Mouse (Mus musculus) CH12.LX (cell line): ENCODE data around the gene Serf2. TPM values are rescaled to one million over a fixed set of nuclear protein-coding genes. Genes with fewer than 3 reads are reported as not detected.

ENCODE experiments used
- DNase-seq: peaks from one replicate; pipeline ENCODE4 v3.0.0-alpha.2; 2013; ENCODE audit errors: extremely low read depth
- H3K27ac ChIP-seq: 2 replicates; pipeline ENCODE4 v1.5.1; 2012; ENCODE audit warnings: low read depth, mild to moderate bottlenecking, control low read depth, moderate library complexity; ENCODE audit not compliant: insufficient read depth
- H3K27me3 ChIP-seq: replicated peaks from 2 replicates; pipeline ENCODE3; 2012; ENCODE audit warnings: inconsistent platforms
- H3K36me3 ChIP-seq, 2 experiments: replicated peaks in 1 of 2; 2 replicates each; pipeline versions ENCODE3 to v1.6.1; 2012; ENCODE audit warnings: inconsistent platforms in 1 of 2, low read length in 1 of 2, mild to moderate bottlenecking in 1 of 2, mixed read lengths in 1 of 2, moderate library complexity in 1 of 2; ENCODE audit not compliant: control insufficient read depth in 1 of 2, insufficient read depth in 1 of 2
- H3K4me1 ChIP-seq, 2 experiments: 2 replicates each; pipeline ENCODE4 v1.6.1; 2012; ENCODE audit warnings: inconsistent platforms in 1 of 2, moderate library complexity in 1 of 2; ENCODE audit not compliant: insufficient read depth in 2 of 2, control insufficient read depth in 1 of 2
- H3K4me2 ChIP-seq: 2 replicates; pipeline ENCODE4 v1.6.1; 2012; ENCODE audit warnings: low read depth, mild to moderate bottlenecking, control low read depth; ENCODE audit not compliant: poor library complexity, insufficient read depth, severe bottlenecking
- H3K4me3 ChIP-seq, 3 experiments: fragments of 150-350 bp in 1 of 3; sonication (generic) in 1 of 3; replicated peaks in 1 of 3; 2 replicates each; pipeline versions ENCODE3 to v1.5.1; 2011 to 2012; ENCODE audit warnings: low read depth in 2 of 3, low read length in 2 of 3, mild to moderate bottlenecking in 2 of 3, moderate library complexity in 2 of 3, control low read depth in 1 of 3, improper control_type of control experiment in 1 of 3, inconsistent platforms in 1 of 3, mixed read lengths in 1 of 3; ENCODE audit not compliant: poor library complexity in 1 of 3
- H3K79me2 ChIP-seq: replicated peaks from 2 replicates; pipeline ENCODE4 v1.6.1; 2012; ENCODE audit warnings: mild to moderate bottlenecking, moderate library complexity; ENCODE audit not compliant: control insufficient read depth, poor library complexity, insufficient read depth, severe bottlenecking; ENCODE audit errors: extremely low read depth
- H3K9ac ChIP-seq: 2 replicates; pipeline ENCODE4 v1.6.1; 2012; ENCODE audit warnings: low read depth, mild to moderate bottlenecking, control low read depth, moderate library complexity; ENCODE audit not compliant: insufficient read depth
- H3K9me3 ChIP-seq: replicated peaks from 2 replicates; pipeline ENCODE3; 2012; ENCODE audit warnings: low read length, inconsistent platforms, mixed read lengths
- CHD2 ChIP-seq: IDR thresholded peaks from 2 replicates; pipeline ENCODE4 v1.6.1; 2011; ENCODE audit warnings: low read length, improper control_type of control experiment
- CTCF ChIP-seq, 2 experiments: IDR thresholded peaks in 1 of 2; conservative IDR thresholded peaks in 1 of 2; 2 replicates each; pipeline ENCODE4 v1.5.1; 2011 to 2012; ENCODE audit warnings: low read depth in 2 of 2, low read length in 2 of 2, improper control_type of control experiment in 1 of 2, inconsistent platforms in 1 of 2, mild to moderate bottlenecking in 1 of 2, moderate library complexity in 1 of 2
- E2F4 ChIP-seq: IDR thresholded peaks from 2 replicates; pipeline ENCODE4 v1.6.1; 2011; ENCODE audit warnings: low read depth, low read length, improper control_type of control experiment; ENCODE audit not compliant: insufficient replicate concordance
- ELF1 ChIP-seq: IDR thresholded peaks from 2 replicates; pipeline ENCODE4 v1.6.1; 2014; ENCODE audit warnings: low read depth, mild to moderate bottlenecking, inconsistent platforms, low read length, improper control_type of control experiment
- MAX ChIP-seq: IDR thresholded peaks from 2 replicates; pipeline ENCODE4 v1.6.1; 2011; ENCODE audit warnings: low read length, improper control_type of control experiment
- MAZ ChIP-seq: IDR thresholded peaks from 2 replicates; pipeline ENCODE4 v1.6.1; 2012; ENCODE audit warnings: low read depth, mild to moderate bottlenecking, inconsistent platforms, low read length, improper control_type of control experiment, moderate library complexity
- MEF2A ChIP-seq: IDR thresholded peaks from 2 replicates; pipeline ENCODE4 v1.6.1; 2014; ENCODE audit warnings: low read depth, mild to moderate bottlenecking, inconsistent platforms, low read length, improper control_type of control experiment, borderline replicate concordance
- POLR2A ChIP-seq: IDR thresholded peaks from 2 replicates; pipeline ENCODE4 v1.6.1; 2011; ENCODE audit warnings: low read depth, mild to moderate bottlenecking, improper control_type of control experiment, low read length
- RAD21 ChIP-seq: IDR thresholded peaks from 2 replicates; pipeline ENCODE4 v1.6.1; 2011; ENCODE audit warnings: low read depth, mild to moderate bottlenecking, low read length, improper control_type of control experiment, moderate library complexity
- SMC3 ChIP-seq: IDR thresholded peaks from 2 replicates; pipeline ENCODE4 v1.6.1; 2011; ENCODE audit warnings: low read depth, low read length, improper control_type of control experiment
- TBP ChIP-seq: conservative IDR thresholded peaks from 2 replicates; pipeline ENCODE4 v1.6.1; 2011; ENCODE audit warnings: low read depth, low read length, improper control_type of control experiment
- UBTF ChIP-seq: IDR thresholded peaks from 2 replicates; pipeline ENCODE4 v1.6.1; 2012; ENCODE audit warnings: low read depth, mild to moderate bottlenecking, inconsistent platforms, low read length, improper control_type of control experiment, moderate library complexity
- ZC3H11A ChIP-seq: IDR thresholded peaks from 2 replicates; pipeline ENCODE4 v1.6.1; 2012; ENCODE audit warnings: low read depth, mild to moderate bottlenecking, inconsistent platforms, low read length, improper control_type of control experiment
- ZMIZ1 ChIP-seq: IDR thresholded peaks from 2 replicates; pipeline ENCODE4 v1.6.1; 2012; ENCODE audit warnings: low read depth, mild to moderate bottlenecking, inconsistent platforms, low read length, improper control_type of control experiment
- dilution Hi-C: fragments of 300-500 bp; cut with MboI; formaldehyde crosslinking; loops from 2 replicates; pipeline ENCODE4 v1.14.3; 2020; ENCODE audit warnings: low sequenced_read_pairs; ENCODE audit not compliant: extremely low pct_unique_long_range_greater_than_20kb, extremely low pct_ligation_motif_present
- in situ Hi-C: fragments of 300-500 bp; cut with MboI; formaldehyde crosslinking; loops from 3 replicates; pipeline ENCODE4 v1.14.3; 2019; ENCODE audit warnings: low sequenced_read_pairs, low pct_ligation_motif_present, low pct_unique_long_range_greater_than_20kb, mixed read lengths
- polyA plus RNA-seq: library from polyadenylated mRNA; unstranded; fragments of >175 nt; gene quantifications from 2 replicates; pipeline ENCODE4 v1.2.1, GENCODE M21; 2012; ENCODE audit warnings: low read depth; ENCODE audit not compliant: insufficient read length
- total RNA-seq, 2 experiments: library from RNA; depleted of rRNA; stranded (reverse); fragments of 300-350 nt in 1 of 2; fragments of >200 nt in 1 of 2; gene quantifications; 2 replicates each; pipeline ENCODE4 v1.2.3; 2012 to 2014

The Serf2 gene
- total and polyA plus RNA-seq, 3 experiments: 116 to 222 (median 164) TPM

- peak overlapping the region; percentile 54 to 73 (median 58) for H3K4me3 ChIP-seq
- DNase-seq: no peak
- H3K9ac ChIP-seq: peak overlapping the region; percentile 79; the same call in 1 of the 2 replicates
These were observed 859 bp upstream of the Serf2 start for GRCm38 (mm10) chr2:121448136-121448535.

GRCm38 (mm10) chr2:121449545-121450011 lies 583 bp downstream of the Serf2 start:
- H3K36me3 ChIP-seq: peaks cover 7 to 34% of the 10 kb centered on the region in 2 experiments
- H3K9ac ChIP-seq: peak overlapping the region; percentile 78
- H3K4me3 ChIP-seq: peak overlapping the region; percentile 69 to 91 (median 88)
- H3K4me2 ChIP-seq: peak overlapping the region; percentile 87
- peaks cover 30% of the 10 kb centered on the region for H3K27me3 ChIP-seq
- peaks cover 5 to 28% of the 10 kb centered on the region in 2 experiments for H3K4me1 ChIP-seq
- TF ChIP-seq ZC3H11A (no peak), ELF1 (0 out of 2 replicates have a peak, but pooled peaks have one; percentile 35)
- H3K27ac ChIP-seq: peak overlapping the region; percentile 11; the same call in 1 of the 2 replicates
- no peak for DNase-seq
- dilution Hi-C loops (no loop called here), in situ Hi-C loops (no loop called here)
- H3K9me3 ChIP-seq: no peaks in the 10 kb centered on the region
- peaks cover 7% of the 10 kb centered on the region for H3K79me2 ChIP-seq

More at GRCm38 (mm10) chr2:121448136-121448535, 859 bp upstream of the Serf2 start:
- Histone ChIP-seq H3K27me3 (peaks cover 38% of the 10 kb centered on the region), H3K79me2 (peaks cover 7% of the 10 kb centered on the region), H3K27ac (no peak overlapping the region), H3K9me3 (no peaks in the 10 kb centered on the region), H3K36me3 (peaks cover 4 to 24% of the 10 kb centered on the region in 2 experiments), H3K4me2 (peak overlapping the region; percentile 99), H3K4me1 (peaks cover 5 to 30% of the 10 kb centered on the region in 2 experiments)
- TF ChIP-seq SMC3 (no peak), ZC3H11A (no peak), RAD21 (no peak; the same call in 1 of the 2 replicates), E2F4 (no peak), MAX (no peak), POLR2A (no peak), TBP (no peak), MEF2A (0 out of 2 replicates have a peak, but pooled peaks have one; percentile 10), CTCF (conservative IDR thresholded peaks at IDR 0.05 in 1 of 2, IDR thresholded peaks at IDR 0.05 in 1 of 2; ENCODE audit: low read depth in 2 of 2, low read length in 2 of 2) (peak in 1 of 2 experiments; percentile 44; a peak in 2 of 4 replicates)
- in situ Hi-C loops: no loop called here
- dilution Hi-C loops: no loop called here

DNA sequence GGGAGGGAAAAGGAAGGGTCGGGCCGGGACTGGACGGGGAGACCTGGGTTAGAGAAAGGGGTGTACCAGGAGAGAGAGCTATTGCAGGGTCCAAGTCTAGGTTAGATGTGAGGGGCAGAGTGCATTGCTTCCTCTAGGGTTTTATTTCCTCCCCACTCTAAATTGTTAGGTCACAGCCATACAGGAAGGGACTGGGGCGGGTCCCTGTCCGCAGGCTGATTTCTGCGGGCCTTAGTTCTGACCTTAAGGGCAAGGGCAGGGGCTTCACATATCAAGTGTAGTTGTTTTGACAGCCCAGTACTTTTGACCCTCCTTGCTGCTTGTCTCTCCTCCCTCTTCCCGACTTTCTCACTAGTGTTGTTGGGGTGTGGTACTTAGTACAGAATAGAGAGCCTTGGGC lies 1.1 kb downstream of the Serf2 start:
- Histone ChIP-seq H3K27ac (no peak overlapping the region), H3K27me3 (peaks cover 27% of the 10 kb centered on the region), H3K9me3 (no peaks in the 10 kb centered on the region), H3K79me2 (peaks cover 7% of the 10 kb centered on the region), H3K36me3 (peaks cover 7 to 36% of the 10 kb centered on the region in 2 experiments), H3K4me2 (peak overlapping the region; percentile 87), H3K9ac (peak overlapping the region; percentile 78), H3K4me3 (peak overlapping the region; percentile 69 to 91 (median 88)), H3K4me1 (peaks cover 5 to 28% of the 10 kb centered on the region in 2 experiments)
- TF ChIP-seq MAZ (no peak), UBTF (no peak), MAX (no peak), CHD2 (no peak), ZMIZ1 (no peak)
- dilution Hi-C loops: no loop called here
- in situ Hi-C loops: no loop called here
- DNase-seq: no peak
